Mouse (Mus musculus) liver, adult 2 months (tissue): ENCODE data around the gene Enoph1.

ENCODE experiments used
- CTCF ChIP-seq: fragments of 200-500 bp; IDR thresholded peaks from 2 replicates; pipeline ENCODE4 v1.5.1; 2011; ENCODE audit warnings: low read depth, low read length, control low read depth
- POLR2A ChIP-seq: fragments of 200-500 bp; IDR thresholded peaks from 2 replicates; pipeline ENCODE4 v1.6.1; 2011; ENCODE audit warnings: low read length, control low read depth; ENCODE audit not compliant: insufficient read depth; ENCODE audit errors: extremely low read depth

DNA sequence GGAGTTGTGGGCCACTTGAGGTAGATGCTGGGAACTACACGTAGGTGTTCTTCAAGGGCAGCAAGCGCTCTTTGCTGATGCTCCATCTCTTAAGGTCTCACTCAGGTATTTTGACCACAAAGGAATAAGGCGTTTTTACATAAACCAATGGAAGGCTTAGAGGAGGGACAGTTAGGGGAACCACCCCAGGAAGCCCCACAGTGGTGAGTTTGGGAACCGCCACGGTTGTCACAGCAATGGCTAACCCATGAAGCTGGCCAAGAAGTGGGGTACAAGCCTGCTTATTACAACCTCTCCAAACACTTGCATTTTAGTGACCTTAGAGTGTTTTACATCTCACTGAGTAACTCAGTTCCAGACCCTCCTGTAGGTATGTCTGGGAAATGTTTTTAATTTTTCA, 31.8 kb downstream of the Enoph1 start:
- TF ChIP-seq CTCF (no peak), POLR2A (no peak)
